Mouse (Mus musculus): ENCODE measurements around the gene Fam20a.
"Not testable (repeated sequence)": the region's sequence is repeated elsewhere in the genome, so short reads cannot be mapped to it uniquely, and the experiment has no call there.

Gene Fam20a

GRCm38 (mm10) chr11:109665424-109665823 lies 56.7 kb downstream of the Fam20a start:
- Histone ChIP-seq H3K4me3 (replicated peaks; ENCODE audit: low read length) (no peak overlapping the region), H3K27me3 (ENCODE audit: insufficient read depth, low read length) (no peaks in the 10 kb centered on the region), H3K4me1 (replicated peaks; ENCODE audit: low read depth, low read length) (peaks cover 21% of the 10 kb centered on the region), H3K36me3 (ENCODE audit: insufficient read depth, low read length) (peaks cover 95% of the 10 kb centered on the region), H3K9me3 (ENCODE audit: low read length) (no peaks in the 10 kb centered on the region)
- TF ChIP-seq CTCF (conservative IDR thresholded peaks at IDR 0.05; ENCODE audit: low read length) (no peak), NANOG (IDR thresholded peaks at IDR 0.05; ENCODE audit: borderline replicate concordance, low read length) (no peak), POU5F1 (IDR thresholded peaks at IDR 0.05; ENCODE audit: borderline replicate concordance, low read length) (no peak)

GRCm38 (mm10) chr11:109664293-109664692 lies 57.8 kb downstream of the Fam20a start:
- Histone ChIP-seq H3K27me3 (ENCODE audit: insufficient read depth, low read length) (no peaks in the 10 kb centered on the region), H3K9me3 (ENCODE audit: low read length) (no peaks in the 10 kb centered on the region), H3K36me3 (ENCODE audit: insufficient read depth, low read length) (peaks cover 95% of the 10 kb centered on the region), H3K4me3 (replicated peaks; ENCODE audit: low read length) (no peak overlapping the region), H3K4me1 (replicated peaks; ENCODE audit: low read depth, low read length) (peaks cover 29% of the 10 kb centered on the region)
- TF ChIP-seq CTCF (conservative IDR thresholded peaks at IDR 0.05; ENCODE audit: low read length), result no peak
- TF ChIP-seq POU5F1 (IDR thresholded peaks at IDR 0.05; ENCODE audit: borderline replicate concordance, low read length), result no peak
- no peak for TF ChIP-seq NANOG (IDR thresholded peaks at IDR 0.05; ENCODE audit: borderline replicate concordance, low read length)

DNA sequence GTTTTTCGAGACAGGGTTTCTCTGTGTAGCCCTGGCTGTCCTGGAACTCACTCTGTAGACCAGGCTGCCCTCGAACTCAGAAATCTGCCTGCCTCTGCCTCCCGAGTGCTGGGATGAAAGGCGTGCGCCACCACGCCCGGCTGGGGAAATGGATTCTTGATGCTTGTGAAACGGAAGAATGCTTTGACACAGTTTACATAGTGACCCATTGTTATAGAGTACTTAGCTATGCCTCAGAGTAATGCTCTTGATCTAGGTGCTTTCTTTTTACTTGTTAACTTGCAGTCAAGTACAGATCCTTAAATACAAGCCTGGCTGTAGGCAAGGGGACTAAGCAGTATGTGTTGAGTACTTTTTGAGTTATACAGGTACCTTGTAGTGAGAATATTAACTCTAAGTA lies 61.6 kb downstream of the Fam20a start:
- H3K4me3 ChIP-seq (replicated peaks; ENCODE audit: low read length); H3K27me3 ChIP-seq (ENCODE audit: insufficient read depth, low read length); H3K9me3 ChIP-seq (ENCODE audit: low read length): not testable (repeated sequence)
- TF ChIP-seq NANOG (IDR thresholded peaks at IDR 0.05; ENCODE audit: borderline replicate concordance, low read length), result peak; percentile 5; the same call in 1 of the 2 replicates
- Histone ChIP-seq H3K36me3 (ENCODE audit: insufficient read depth, low read length) (peaks cover 84% of the 10 kb centered on the region), H3K4me1 (replicated peaks; ENCODE audit: low read depth, low read length) (peaks cover 12% of the 10 kb centered on the region)

- Histone ChIP-seq H3K9me3 (ENCODE audit: low read length) (no peaks in the 10 kb centered on the region), H3K36me3 (ENCODE audit: insufficient read depth, low read length) (peaks cover 63% of the 10 kb centered on the region), H3K4me3 (replicated peaks; ENCODE audit: low read length) (no peak overlapping the region), H3K27me3 (ENCODE audit: insufficient read depth, low read length) (no peaks in the 10 kb centered on the region), H3K4me1 (replicated peaks; ENCODE audit: low read depth, low read length) (peaks cover 34% of the 10 kb centered on the region)
- TF ChIP-seq CTCF (conservative IDR thresholded peaks at IDR 0.05; ENCODE audit: low read length) (no peak), NANOG (IDR thresholded peaks at IDR 0.05; ENCODE audit: borderline replicate concordance, low read length) (no peak), POU5F1 (IDR thresholded peaks at IDR 0.05; ENCODE audit: borderline replicate concordance, low read length) (no peak)
These were observed 65.8 kb downstream of the Fam20a start for GRCm38 (mm10) chr11:109656232-109656631.

DNA sequence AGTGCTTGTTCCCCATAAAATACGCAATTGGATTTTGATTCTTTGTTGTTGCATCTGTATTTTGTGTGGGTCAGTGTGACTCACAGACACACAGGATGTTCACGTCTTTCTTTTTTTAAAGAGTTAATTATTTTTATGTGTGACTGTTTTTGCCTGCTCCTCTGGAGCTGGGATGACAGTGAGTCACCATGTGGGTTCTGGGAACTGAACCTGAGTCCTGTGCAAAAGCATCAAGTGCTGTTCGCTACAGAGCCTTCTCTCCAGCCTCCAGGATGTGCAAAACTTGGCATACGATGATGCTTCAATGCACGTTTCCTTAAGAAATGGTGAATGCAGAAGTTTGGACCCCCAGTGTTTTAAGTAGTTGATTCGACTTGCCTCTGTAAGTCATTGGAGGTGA lies 67.5 kb downstream of the Fam20a start:
- Histone ChIP-seq H3K36me3 (ENCODE audit: insufficient read depth, low read length) (peaks cover 46% of the 10 kb centered on the region), H3K4me3 (replicated peaks; ENCODE audit: low read length) (no peak overlapping the region), H3K9me3 (ENCODE audit: low read length) (no peaks in the 10 kb centered on the region), H3K4me1 (replicated peaks; ENCODE audit: low read depth, low read length) (peaks cover 32% of the 10 kb centered on the region), H3K27me3 (ENCODE audit: insufficient read depth, low read length) (peaks cover 3% of the 10 kb centered on the region; the same call in 1 of the 2 replicates)
- no peak for TF ChIP-seq CTCF (conservative IDR thresholded peaks at IDR 0.05; ENCODE audit: low read length)
- no peak for TF ChIP-seq POU5F1 (IDR thresholded peaks at IDR 0.05; ENCODE audit: borderline replicate concordance, low read length)
- TF ChIP-seq NANOG (IDR thresholded peaks at IDR 0.05; ENCODE audit: borderline replicate concordance, low read length), result no peak

GRCm38 (mm10) chr11:109653201-109653600 lies 68.9 kb downstream of the Fam20a start:
- Histone ChIP-seq H3K4me3 (replicated peaks; ENCODE audit: low read length) (no peak overlapping the region), H3K4me1 (replicated peaks; ENCODE audit: low read depth, low read length) (peaks cover 38% of the 10 kb centered on the region), H3K9me3 (ENCODE audit: low read length) (no peaks in the 10 kb centered on the region), H3K27me3 (ENCODE audit: insufficient read depth, low read length) (peaks cover 12% of the 10 kb centered on the region), H3K36me3 (ENCODE audit: insufficient read depth, low read length) (peaks cover 39% of the 10 kb centered on the region)
- TF ChIP-seq NANOG (IDR thresholded peaks at IDR 0.05; ENCODE audit: borderline replicate concordance, low read length) (no peak), POU5F1 (IDR thresholded peaks at IDR 0.05; ENCODE audit: borderline replicate concordance, low read length) (no peak), CTCF (conservative IDR thresholded peaks at IDR 0.05; ENCODE audit: low read length) (no peak)

GRCm38 (mm10) chr11:109652505-109652904 lies 69.6 kb downstream of the Fam20a start:
- H3K36me3 ChIP-seq (ENCODE audit: insufficient read depth, low read length), result peaks cover 39% of the 10 kb centered on the region
- no peaks in the 10 kb centered on the region for H3K9me3 ChIP-seq (ENCODE audit: low read length)
- H3K4me1 ChIP-seq (replicated peaks; ENCODE audit: low read depth, low read length), result peaks cover 38% of the 10 kb centered on the region
- no peak for TF ChIP-seq POU5F1 (IDR thresholded peaks at IDR 0.05; ENCODE audit: borderline replicate concordance, low read length)
- no peak for TF ChIP-seq NANOG (IDR thresholded peaks at IDR 0.05; ENCODE audit: borderline replicate concordance, low read length)
- TF ChIP-seq CTCF (conservative IDR thresholded peaks at IDR 0.05; ENCODE audit: low read length), result no peak
- H3K27me3 ChIP-seq (ENCODE audit: insufficient read depth, low read length), result peaks cover 12% of the 10 kb centered on the region
- peak overlapping the region; percentile 94; the same call in 1 of the 2 replicates for H3K4me3 ChIP-seq (replicated peaks; ENCODE audit: low read length)

GRCm38 (mm10) chr11:109651566-109652024 lies 70.5 kb downstream of the Fam20a start:
- TF ChIP-seq CTCF (conservative IDR thresholded peaks at IDR 0.05; ENCODE audit: low read length) (no peak), NANOG (IDR thresholded peaks at IDR 0.05; ENCODE audit: borderline replicate concordance, low read length) (no peak), POU5F1 (IDR thresholded peaks at IDR 0.05; ENCODE audit: borderline replicate concordance, low read length) (no peak)
- Histone ChIP-seq H3K9me3 (ENCODE audit: low read length) (no peaks in the 10 kb centered on the region), H3K36me3 (ENCODE audit: insufficient read depth, low read length) (peaks cover 32% of the 10 kb centered on the region), H3K27me3 (ENCODE audit: insufficient read depth, low read length) (peaks cover 12% of the 10 kb centered on the region), H3K4me1 (replicated peaks; ENCODE audit: low read depth, low read length) (peaks cover 38% of the 10 kb centered on the region), H3K4me3 (replicated peaks; ENCODE audit: low read length) (peak overlapping the region; percentile 94)

Measured in E14TG2a.4 (cell line).